Comparison of ENCODE assay signal across 24 mouse cellular contexts in the genomic region with DNA sequence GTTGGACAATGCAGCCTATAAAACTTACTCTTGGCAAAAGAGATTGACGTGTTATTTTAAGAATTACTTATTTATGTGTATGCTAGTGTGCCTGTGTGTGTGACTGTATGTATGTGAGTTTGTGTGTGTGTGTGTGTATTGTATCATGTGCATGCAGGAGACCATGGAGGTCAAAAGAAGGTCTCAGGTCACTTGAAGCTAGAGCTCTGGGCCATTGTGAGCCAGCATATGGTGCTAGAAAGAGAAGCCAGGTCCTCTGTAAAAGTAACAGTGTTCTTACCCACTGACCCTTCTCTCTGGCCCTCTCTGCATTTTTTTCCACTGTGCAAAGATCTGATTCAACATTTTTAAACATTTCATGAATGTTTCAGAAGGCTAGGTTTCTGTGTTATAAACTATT. TPM values are rescaled to one million over a fixed set of nuclear protein-coding genes. Genes with fewer than 3 reads are reported as not detected.
DNase-seq lines count a peak whose midpoint lies in the region; ATAC-seq and TF ChIP-seq lines count a peak whose summit lies in the region.
"Had no signal": no experiment of that assay in that cellular context is flagged by ENCODE, and none has a peak within 500 bp of the region (broad histone marks: within the 10 kb centered on the region; RNA-seq: fewer than 3 reads in every experiment).

No protein-coding gene starts in this region.

- WGBS in lung, embryonic 14.5 days: 70% methylated on average over 1 of the region's 1 CpGs

- H3K27me3 ChIP-seq in lung, embryonic 14.5 days (ENCODE audit: insufficient read depth, low read length): no peaks in the 10 kb centered on the region
- H3K27me3 ChIP-seq: embryonic facial prominence, embryonic 12.5 days; embryonic facial prominence, embryonic 15.5 days; hindbrain, embryonic 12.5 days; hindbrain, embryonic 15.5 days; intestine, embryonic 15.5 days had no signal

- no peak for TF ChIP-seq CTCF in lung, embryonic 14.5 days (IDR thresholded peaks at IDR 0.05; ENCODE audit: low read depth)

- H3K27ac ChIP-seq in lung, embryonic 14.5 days (ENCODE audit: low read depth): 0 out of 2 replicates have a peak overlapping the region, but pooled peaks have one; percentile 12
- H3K27ac ChIP-seq: embryonic facial prominence, embryonic 12.5 days; embryonic facial prominence, embryonic 15.5 days; gastrocnemius, adult 2 months; hindbrain, embryonic 12.5 days; hindbrain, embryonic 15.5 days had no signal

- H3K4me3 ChIP-seq in lung, embryonic 14.5 days (ENCODE audit: low read depth, low read length): no peak overlapping the region
- H3K4me3 ChIP-seq: embryonic facial prominence, embryonic 12.5 days; embryonic facial prominence, embryonic 15.5 days; gastrocnemius, adult 2 months; hindbrain, embryonic 12.5 days; hindbrain, embryonic 15.5 days; intestine, embryonic 15.5 days had no signal

- DNase-seq in cerebellum, adult 11-12 months: peak; percentile 45
- peak; percentile 58 for DNase-seq in cerebellum, adult 9-11 months
- no peak for DNase-seq in cerebellum, adult 8-10 months
- no peak for DNase-seq in lung, embryonic 14.5 days
- no peak for DNase-seq in lung, postnatal 14 days
- DNase-seq in cerebellum, postnatal 25 days: peak; percentile 49
- no peak for DNase-seq in layer of hippocampus, adult 8-10 months (ENCODE audit: low spot score in 2 of 2)
- DNase-seq: adrenal gland, adult 8-10 months; adrenal gland, postnatal 25 days; forebrain, postnatal 0 days; gastrocnemius, adult 2 months; gastrocnemius, postnatal 14 days; heart, adult 11 months; kidney, adult 18-20 months had no signal

- H3K4me2 ChIP-seq in lung, embryonic 14.5 days: no peak overlapping the region
- H3K4me2 ChIP-seq: embryonic facial prominence, embryonic 12.5 days; embryonic facial prominence, embryonic 15.5 days; heart, embryonic 11.5 days; hindbrain, embryonic 12.5 days; hindbrain, embryonic 15.5 days; intestine, embryonic 15.5 days had no signal

- no peaks in the 10 kb centered on the region for H3K9me3 ChIP-seq in lung, embryonic 14.5 days (ENCODE audit: low read depth, low read length)
- H3K9me3 ChIP-seq: embryonic facial prominence, embryonic 12.5 days; embryonic facial prominence, embryonic 15.5 days; hindbrain, embryonic 12.5 days; hindbrain, embryonic 15.5 days; intestine, embryonic 15.5 days had no signal

- no peaks in the 10 kb centered on the region for H3K4me1 ChIP-seq in lung, embryonic 14.5 days (ENCODE audit: insufficient read depth)
- H3K4me1 ChIP-seq: hindbrain, embryonic 12.5 days; intestine, embryonic 15.5 days had no signal

- no peaks in the 10 kb centered on the region for H3K36me3 ChIP-seq in lung, embryonic 14.5 days (ENCODE audit: insufficient read depth)
- H3K36me3 ChIP-seq: embryonic facial prominence, embryonic 12.5 days; embryonic facial prominence, embryonic 15.5 days; hindbrain, embryonic 12.5 days; hindbrain, embryonic 15.5 days; intestine, embryonic 15.5 days had no signal

- H3K9ac ChIP-seq in lung, embryonic 14.5 days: no peak overlapping the region
- H3K9ac ChIP-seq: embryonic facial prominence, embryonic 12.5 days; embryonic facial prominence, embryonic 15.5 days; forebrain, postnatal 0 days; hindbrain, embryonic 12.5 days; hindbrain, embryonic 15.5 days; intestine, embryonic 15.5 days had no signal

- ATAC-seq in cerebellum, adult (ENCODE audit: insufficient number of reproducible peaks, low FRiP score, low TSS enrichment): no peak
- ATAC-seq in lung, embryonic 14.5 days (ENCODE audit: insufficient read depth): no peak
- ATAC-seq: activated CD4-positive, CD25-positive, alpha-beta regulatory T cell, adult 4 months; forebrain, embryonic 14.5 days; forebrain, postnatal 0 days; intestine, embryonic 15.5 days had no signal

RNA-seq across cellular contexts. Expression of a gene that starts 25.7 kb away (rescaled TPM):
- 0.11 and 0.19 TPM in 2 replicates for polyA plus RNA-seq in lung, embryonic 14.5 days (2014; fragmentation: Nextera tagmentation; extraction: Ambion mirVana)
- total RNA-seq in layer of hippocampus, adult 8-10 months (2022): 10 to 100 TPM; 16.0 to 26.8 (median 22.0) TPM
- total RNA-seq: gastrocnemius, adult 2 months; gastrocnemius, postnatal 14 days had no signal
- polyA plus RNA-seq: heart, embryonic 14.5 days had no signal

Comparison
In these comparisons a context has a peak if more than half of its experiments do, and no peak if none do; other contexts are left out.
1. DNase-seq: peak in cerebellum, adult 11-12 months (single experiment), cerebellum, adult 9-11 months (single experiment) and cerebellum, postnatal 25 days (2 of 2); none in cerebellum, adult 8-10 months (single experiment), lung, embryonic 14.5 days (single experiment), lung, postnatal 14 days (single experiment) and layer of hippocampus, adult 8-10 months (0 of 2).